Mouse (Mus musculus) MEL-GATA-1-ER (cell line): ENCODE results near the gene Tbc1d2b.

Experiments used
- DNase-seq: peaks from one replicate; pipeline ENCODE4 v3.0.0-alpha.2; 2012; ENCODE audit warnings: low read depth; ENCODE audit errors: extremely low read depth

The Tbc1d2b gene

GRCm38 (mm10) chr9:90265322-90266039 is 5.1 kb downstream of the Tbc1d2b start:
- no peak for DNase-seq

GRCm38 (mm10) chr9:90263340-90263679 is 7.3 kb downstream of the Tbc1d2b start:
- DNase-seq, result no peak

DNA sequence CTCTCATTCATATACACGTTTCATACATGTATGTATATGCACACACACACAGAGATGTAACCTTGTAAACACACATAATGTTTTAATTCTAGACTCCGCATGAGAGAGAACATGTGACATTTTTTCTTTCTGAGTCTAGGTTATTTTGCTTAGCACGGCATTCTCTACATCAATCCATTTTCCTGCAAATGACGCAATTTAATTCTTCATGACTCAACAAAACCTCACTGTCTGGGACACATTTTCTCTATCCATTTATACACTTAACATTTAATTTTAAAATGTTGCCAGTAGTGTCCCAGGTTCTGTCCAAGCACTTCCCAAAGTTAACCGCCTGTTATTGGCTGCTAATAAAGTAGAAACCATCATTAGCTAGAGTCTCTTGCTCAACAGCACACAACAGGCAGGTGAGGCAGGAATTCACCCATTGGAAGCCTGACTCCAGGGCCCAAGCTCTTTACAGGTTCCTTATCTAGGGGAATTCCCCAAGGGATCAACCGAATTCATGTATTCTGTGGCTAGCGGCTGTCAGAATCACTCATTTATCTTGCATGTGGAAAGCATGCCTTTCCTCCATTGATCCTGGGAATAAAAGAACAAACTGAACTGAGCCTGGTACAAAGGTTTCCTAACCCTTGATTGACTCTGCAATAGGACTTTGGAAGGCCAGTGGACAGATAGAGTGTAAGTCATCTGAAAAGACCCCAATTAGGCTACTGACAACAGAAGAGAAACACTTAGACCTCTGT is 7.8 kb downstream of the Tbc1d2b start:
- no peak for DNase-seq

- DNase-seq, result no peak
Measured at GRCm38 (mm10) chr9:90262063-90262462, 8.5 kb downstream of the Tbc1d2b start.

- no peak for DNase-seq
Measured at GRCm38 (mm10) chr9:90260600-90261375, 9.8 kb downstream of the Tbc1d2b start.

- DNase-seq, result no peak
Measured at GRCm38 (mm10) chr9:90260079-90260478, 10.5 kb downstream of the Tbc1d2b start.

DNA sequence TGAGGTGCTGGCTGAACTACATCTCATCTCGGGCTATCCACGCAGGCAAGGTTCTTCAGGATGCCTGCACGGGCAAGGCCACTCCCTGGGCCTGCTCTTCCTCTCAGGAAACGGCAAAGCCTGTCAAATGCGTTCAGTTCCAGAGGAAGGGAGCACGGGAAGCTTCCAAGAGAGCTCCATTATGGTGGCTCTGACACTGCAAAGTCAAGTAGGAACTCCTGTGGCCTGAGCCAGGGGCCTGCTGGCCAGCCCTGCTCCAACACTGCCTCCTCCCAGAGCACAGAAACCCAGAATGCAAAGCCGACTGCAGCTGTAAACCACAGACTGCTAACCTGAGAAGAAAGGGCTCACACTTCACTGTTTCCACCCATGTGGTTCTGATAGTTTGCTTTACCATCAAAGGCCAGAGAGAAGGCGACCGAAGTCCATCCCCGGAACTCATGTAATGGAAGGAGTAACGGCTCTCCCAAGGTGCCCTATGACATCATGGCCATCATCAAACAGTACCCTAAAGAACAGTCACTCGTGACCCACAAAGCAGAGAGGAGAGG is 11.1 kb downstream of the Tbc1d2b start:
- no peak for DNase-seq

DNA sequence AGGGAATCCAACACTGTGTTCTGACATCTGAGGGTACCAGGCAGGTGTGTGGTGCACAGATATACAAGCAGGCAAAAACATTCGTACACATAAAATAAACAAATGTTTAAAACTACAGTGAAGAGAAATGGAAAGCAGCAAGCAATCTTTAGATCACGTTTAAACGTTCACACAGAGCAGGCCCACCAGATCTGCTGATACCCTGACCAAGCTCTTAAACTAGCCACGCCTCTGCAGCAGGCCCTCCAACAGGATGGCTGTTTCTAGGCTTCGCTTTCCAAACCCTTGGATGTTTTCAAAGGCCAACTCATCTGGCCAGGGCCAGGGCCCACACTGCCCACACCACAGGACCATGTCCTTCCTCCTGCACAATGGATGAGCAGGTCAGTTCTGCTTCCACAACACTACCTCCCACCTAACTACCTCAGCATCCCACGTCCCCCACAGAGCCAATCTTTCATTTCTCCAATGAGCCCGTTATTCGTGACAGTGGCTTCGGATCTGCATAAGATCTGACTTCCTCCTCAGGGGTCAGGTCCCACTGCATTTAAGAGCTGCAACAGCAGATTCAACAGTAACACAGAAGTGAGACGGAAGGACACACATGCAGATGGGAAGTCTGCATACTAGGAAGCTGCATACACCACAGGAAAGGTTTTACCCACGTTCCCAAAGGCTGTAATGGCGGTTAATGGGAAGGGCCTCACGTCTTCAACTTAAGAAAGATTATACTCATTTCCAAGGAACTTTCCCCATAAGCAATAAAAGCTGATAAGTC is 12.7 kb downstream of the Tbc1d2b start:
- DNase-seq, result no peak

GRCm38 (mm10) chr9:90257220-90257619 is 13.4 kb downstream of the Tbc1d2b start:
- no peak for DNase-seq

DNA sequence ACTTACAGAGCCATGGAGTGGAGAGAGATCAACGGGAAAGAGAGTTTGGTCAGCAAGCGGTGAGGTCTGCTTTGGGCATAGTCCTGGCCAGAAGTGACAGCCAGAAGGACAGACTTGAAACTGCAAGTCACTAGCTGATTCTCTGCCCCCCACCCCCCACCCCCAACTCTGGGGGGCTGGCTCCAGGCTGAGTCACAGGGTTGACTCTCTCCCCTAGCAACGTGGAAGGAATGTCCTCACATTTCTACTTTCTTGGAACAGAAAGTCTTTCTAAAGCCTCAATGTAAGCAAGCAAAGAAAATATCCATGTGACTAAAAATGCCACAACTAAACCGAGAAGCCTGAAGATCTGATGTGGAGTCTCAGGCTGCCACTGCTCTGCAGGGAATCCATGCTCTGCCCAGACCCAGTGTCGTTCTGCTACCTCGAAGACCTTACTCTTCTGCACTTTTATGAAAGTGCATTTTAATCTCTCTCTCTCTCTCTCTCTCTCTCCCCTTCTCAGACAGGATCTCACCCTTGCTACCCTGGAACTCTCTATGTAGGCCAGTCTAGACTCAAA is 14.7 kb downstream of the Tbc1d2b start:
- no peak for DNase-seq

- no peak for DNase-seq
Measured at GRCm38 (mm10) chr9:90253181-90253580, 17.4 kb downstream of the Tbc1d2b start.

GRCm38 (mm10) chr9:90250964-90251750 is 19.4 kb downstream of the Tbc1d2b start:
- no peak for DNase-seq

DNA sequence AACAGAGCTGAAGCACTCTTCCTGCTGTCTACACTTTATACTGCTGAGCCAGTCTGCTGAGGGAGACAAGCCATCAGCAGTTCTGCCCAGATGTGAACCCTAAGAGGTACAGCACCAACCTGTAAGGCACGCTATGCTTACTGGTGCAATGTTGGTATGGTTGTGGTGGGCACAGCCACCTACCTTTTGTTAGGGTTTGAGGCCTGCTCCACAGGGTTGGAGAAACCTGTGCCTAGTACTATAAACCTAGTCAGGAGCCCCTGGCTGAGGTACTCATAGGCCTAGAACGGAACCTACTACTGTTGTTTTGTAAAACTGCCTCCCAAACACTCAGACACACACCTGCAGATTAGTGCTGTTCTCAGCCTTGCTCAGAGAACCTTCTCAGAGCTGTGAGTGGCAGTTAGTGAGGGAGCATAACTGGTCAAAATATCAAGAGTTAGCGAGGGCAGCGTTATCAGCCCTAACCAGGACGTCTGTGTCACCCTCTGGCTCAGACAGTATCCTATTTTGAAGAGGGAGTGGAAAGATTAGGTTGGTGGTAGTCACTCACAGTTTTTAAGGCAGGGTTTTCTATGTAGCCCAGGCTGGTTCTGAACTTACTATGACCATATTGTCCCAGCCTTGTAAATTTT is 20.3 kb downstream of the Tbc1d2b start:
- DNase-seq, result peak; percentile 87

DNA sequence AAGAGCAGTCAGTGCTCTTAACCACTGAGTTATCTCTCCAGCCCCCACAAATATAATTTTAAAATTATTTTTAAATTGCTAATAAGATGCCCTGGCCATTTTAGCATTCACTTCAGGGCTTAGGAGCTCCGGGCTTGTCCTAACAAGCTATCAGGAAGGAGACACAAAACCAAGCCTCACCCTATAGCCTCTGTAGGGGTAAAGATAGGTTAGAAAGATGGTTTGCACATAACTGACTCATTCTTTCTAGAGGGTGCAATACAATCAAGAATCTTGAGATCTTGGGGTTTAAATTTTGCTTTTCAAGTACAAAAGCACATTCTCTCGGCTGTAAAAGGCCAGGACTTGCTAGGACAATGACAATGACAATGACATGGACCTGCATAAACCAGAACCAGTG is 21.6 kb downstream of the Tbc1d2b start:
- DNase-seq, result no peak

DNA sequence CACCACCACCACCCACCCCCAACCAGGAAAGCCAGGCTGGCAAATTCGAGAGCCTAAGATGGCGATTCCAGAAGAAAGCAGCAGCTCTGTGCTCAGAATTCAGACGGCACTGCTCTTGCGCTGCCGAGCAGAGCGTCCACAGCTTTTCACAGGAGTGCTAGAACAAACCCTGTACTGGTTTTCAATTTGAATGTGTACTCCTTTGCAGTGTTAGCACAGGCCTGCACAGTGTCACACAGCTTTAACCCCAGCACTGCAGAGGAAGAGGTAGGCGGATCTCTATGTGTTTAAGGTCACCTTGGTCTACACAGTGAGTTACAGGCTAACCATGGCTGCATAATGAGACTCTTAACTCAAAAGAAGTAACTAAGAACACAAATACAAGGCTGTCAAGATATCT is 22.3 kb downstream of the Tbc1d2b start:
- no peak for DNase-seq

- DNase-seq, result no peak
Measured at GRCm38 (mm10) chr9:90247316-90247715, 23.3 kb downstream of the Tbc1d2b start.

DNA sequence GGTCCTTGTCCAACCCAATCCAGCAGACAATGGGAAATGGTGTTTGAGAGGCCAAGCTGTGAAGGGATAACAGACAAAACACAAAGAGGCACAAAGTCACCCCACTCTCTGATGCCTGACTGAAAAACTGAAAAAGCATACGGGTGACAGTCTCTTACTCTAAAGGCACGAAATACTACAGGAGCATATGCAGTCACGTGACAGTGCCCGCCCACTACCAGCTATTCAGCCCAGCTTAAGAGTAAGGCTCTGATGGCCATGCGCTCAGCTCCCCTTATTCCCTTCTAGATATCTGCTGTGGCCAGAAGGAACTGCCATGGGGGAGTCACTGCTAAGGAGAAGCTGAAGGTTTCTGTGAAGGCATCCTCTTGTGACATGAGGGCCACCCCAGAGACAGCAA is 24.8 kb downstream of the Tbc1d2b start:
- no peak for DNase-seq

- DNase-seq, result no peak
Measured at GRCm38 (mm10) chr9:90245206-90245605, 25.4 kb downstream of the Tbc1d2b start.

DNA sequence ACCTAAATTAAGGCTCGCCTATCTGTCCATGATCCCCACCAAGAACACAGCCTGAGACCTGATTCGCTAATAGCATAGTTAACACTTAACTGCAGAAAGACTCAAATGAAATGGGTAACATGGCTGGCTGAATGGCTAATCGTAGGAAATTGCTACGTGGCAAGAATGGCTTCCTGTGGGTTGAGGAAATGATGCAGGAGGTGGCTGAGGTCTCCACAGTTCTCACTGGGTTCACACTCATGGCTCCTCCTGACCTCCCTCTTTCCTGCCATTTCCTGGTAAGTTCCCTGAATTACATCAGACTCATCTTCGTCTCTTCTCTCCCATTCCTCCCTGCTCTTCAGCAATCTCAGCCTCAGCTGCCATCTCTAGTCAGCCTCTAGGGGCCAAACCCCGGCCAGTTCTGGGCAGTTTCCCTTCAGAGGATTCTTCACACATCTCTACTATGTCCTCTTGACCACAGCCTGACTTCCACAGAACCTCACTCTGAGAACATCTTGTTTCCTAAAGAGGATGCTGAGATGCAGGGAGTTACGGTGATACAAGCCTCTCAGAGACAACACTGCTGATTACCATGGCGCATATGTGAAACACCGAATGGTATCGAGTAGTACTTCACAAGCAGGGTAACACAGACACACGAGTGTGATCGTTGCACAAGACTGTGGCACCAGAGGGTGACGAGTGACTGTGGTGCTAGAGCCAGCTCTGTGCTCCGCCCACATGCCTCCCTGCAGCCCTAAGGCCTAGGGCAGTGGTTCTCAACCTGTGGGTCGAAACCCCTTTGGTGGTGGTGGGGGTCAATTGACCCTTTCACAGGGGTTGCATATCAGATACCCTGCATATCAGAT is 26.1 kb downstream of the Tbc1d2b start:
- DNase-seq, result no peak
